Mouse (Mus musculus) liver, embryonic 12.5 days (tissue): ENCODE measurements around the gene Ankrd35. TPM values are rescaled to one million over a fixed set of nuclear protein-coding genes. Genes with fewer than 3 reads are reported as not detected.
A peak's percentile ranks its signal among the peaks of the same experiment; 100 is the strongest.
"Not testable (repeated sequence)": the region's sequence is repeated elsewhere in the genome, so short reads cannot be mapped to it uniquely, and the experiment has no call there.

Source experiments
- ATAC-seq: fragments of 200-750 bp; cut with Nextera tagmentation; 2 replicates; pipeline ENCODE4 v1.8.0; 2017; ENCODE audit warnings: moderate number of reproducible peaks, mild to moderate bottlenecking, moderate library complexity
- H3K27ac ChIP-seq: fragments of 300-500 bp; sonication (generic); 2 replicates; pipeline ENCODE4 v1.5.1; 2016; ENCODE audit warnings: mild to moderate bottlenecking
- H3K27me3 ChIP-seq: fragments of 300-500 bp; sonication (generic); replicated peaks from 2 replicates; pipeline ENCODE4 v1.6.1; 2016; ENCODE audit warnings: mild to moderate bottlenecking, moderate library complexity
- H3K36me3 ChIP-seq: fragments of 300-500 bp; sonication (generic); 2 replicates; pipeline ENCODE4 v1.6.1; 2016; ENCODE audit warnings: mild to moderate bottlenecking, moderate library complexity
- H3K4me1 ChIP-seq: fragments of 300-500 bp; sonication (generic); 2 replicates; pipeline ENCODE4 v1.6.1; 2016
- H3K4me2 ChIP-seq: fragments of 300-500 bp; sonication (generic); 2 replicates; pipeline ENCODE4 v1.6.1; 2016; ENCODE audit warnings: mild to moderate bottlenecking, moderate library complexity
- H3K4me3 ChIP-seq: fragments of 300-500 bp; sonication (generic); 2 replicates; pipeline ENCODE4 v1.5.1; 2016; ENCODE audit warnings: mild to moderate bottlenecking, moderate library complexity
- H3K9ac ChIP-seq: fragments of 300-500 bp; sonication (generic); 2 replicates; pipeline ENCODE4 v1.6.1; 2016; ENCODE audit warnings: mild to moderate bottlenecking, moderate library complexity
- H3K9me3 ChIP-seq: fragments of 300-500 bp; sonication (generic); replicated peaks from 2 replicates; pipeline ENCODE4 v1.6.1; 2016; ENCODE audit warnings: mild to moderate bottlenecking, moderate library complexity
- WGBS: fragments of 180-500 bp; shearing (Covaris S2); methylation state at CpG from one replicate; pipeline ENCODE4 v1.1.7; 2016; ENCODE audit not compliant: insufficient replicate concordance; 5-methylcytosine and 5-hydroxymethylcytosine counted together
- polyA plus RNA-seq: library from polyadenylated mRNA; unstranded; fragments of >200 nt; fragmentation: Nextera tagmentation; extraction: Ambion mirVana; gene quantifications from 2 replicates; pipeline ENCODE4 v1.2.1, GENCODE M21; 2016

Ankrd35 gene
- polyA plus RNA-seq, 1 experiment from 2014 or later = 0.31 TPM

DNA sequence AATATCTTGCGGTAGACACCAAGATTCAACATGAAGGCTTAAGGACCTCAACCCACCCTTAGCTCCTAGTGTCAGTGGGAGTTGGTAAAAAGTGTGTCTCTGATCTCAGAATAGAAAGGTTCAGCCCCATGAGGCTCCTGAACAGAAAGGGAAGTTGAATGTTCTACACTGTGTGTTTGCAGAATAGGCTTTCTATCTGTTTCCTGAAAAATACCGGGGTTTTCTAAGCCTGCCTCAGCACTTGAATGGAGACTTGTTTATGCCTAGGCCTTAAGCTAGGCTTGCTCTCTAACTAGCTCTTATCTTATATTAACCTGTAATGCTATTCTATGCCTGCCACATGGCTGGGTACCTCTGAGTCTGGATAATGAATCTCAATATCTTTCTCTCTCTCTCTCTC lies 9.0 kb upstream of the Ankrd35 start:
- H3K9me3 ChIP-seq = no peaks in the 10 kb centered on the region
- peaks cover 10% of the 10 kb centered on the region for H3K4me1 ChIP-seq
- H3K4me3 ChIP-seq = no peak overlapping the region
- peaks cover 3% of the 10 kb centered on the region; the same call in 1 of the 2 replicates for H3K27me3 ChIP-seq
- H3K27ac ChIP-seq = no peak overlapping the region
- H3K4me2 ChIP-seq = no peak overlapping the region
- no peak overlapping the region for H3K9ac ChIP-seq
- 57% methylated on average over 2 of the region's 2 CpGs for WGBS
- no peak for ATAC-seq
- H3K36me3 ChIP-seq = no peaks in the 10 kb centered on the region

- Histone ChIP-seq H3K4me3 (no peak overlapping the region), H3K27me3 (peaks cover 12% of the 10 kb centered on the region; the same call in 1 of the 2 replicates), H3K9ac (no peak overlapping the region), H3K9me3 (no peaks in the 10 kb centered on the region), H3K4me2 (no peak overlapping the region; the same call in 1 of the 2 replicates), H3K4me1 (peaks cover 10% of the 10 kb centered on the region), H3K27ac (no peak overlapping the region), H3K36me3 (no peaks in the 10 kb centered on the region)
- WGBS = 63% methylated on average over 8 of the region's 8 CpGs
- no peak for ATAC-seq
Measured at GRCm38 (mm10) chr3:96662731-96663316, 7.1 kb upstream of the Ankrd35 start.

- Histone ChIP-seq H3K27ac (no peak overlapping the region), H3K9ac (no peak overlapping the region; the same call in 1 of the 2 replicates), H3K4me3 (peak overlapping the region; percentile 29), H3K4me2 (peak overlapping the region; percentile 66), H3K4me1 (peaks cover 10% of the 10 kb centered on the region), H3K36me3 (no peaks in the 10 kb centered on the region), H3K9me3 (no peaks in the 10 kb centered on the region), H3K27me3 (peaks cover 12% of the 10 kb centered on the region; the same call in 1 of the 2 replicates)
- no peak for ATAC-seq
- 11% methylated on average over 18 of the region's 18 CpGs for WGBS
Measured at GRCm38 (mm10) chr3:96663432-96664239, 6.3 kb upstream of the Ankrd35 start.

GRCm38 (mm10) chr3:96665732-96666363 lies 4.1 kb upstream of the Ankrd35 start:
- H3K36me3 ChIP-seq, H3K9me3 ChIP-seq, ATAC-seq, H3K27ac ChIP-seq, H3K4me2 ChIP-seq, H3K9ac ChIP-seq, H3K4me3 ChIP-seq: not testable (repeated sequence)
- Histone ChIP-seq H3K27me3 (peaks cover 20% of the 10 kb centered on the region), H3K4me1 (peaks cover 26% of the 10 kb centered on the region)
- WGBS = 74% methylated on average over 7 of the region's 7 CpGs

GRCm38 (mm10) chr3:96666916-96667315 lies 3.0 kb upstream of the Ankrd35 start:
- H3K27me3 ChIP-seq = peaks cover 29% of the 10 kb centered on the region
- H3K9ac ChIP-seq = no peak overlapping the region
- no peaks in the 10 kb centered on the region for H3K9me3 ChIP-seq
- H3K4me2 ChIP-seq = no peak overlapping the region
- ATAC-seq = no peak
- no peak overlapping the region for H3K27ac ChIP-seq
- no peaks in the 10 kb centered on the region for H3K36me3 ChIP-seq
- 84% methylated on average over 5 of the region's 5 CpGs for WGBS
- H3K4me1 ChIP-seq = peaks cover 27% of the 10 kb centered on the region
- H3K4me3 ChIP-seq = no peak overlapping the region

- no peak overlapping the region for H3K9ac ChIP-seq
- peaks cover 33% of the 10 kb centered on the region for H3K27me3 ChIP-seq
- no peak overlapping the region for H3K27ac ChIP-seq
- no peaks in the 10 kb centered on the region for H3K36me3 ChIP-seq
- no peaks in the 10 kb centered on the region for H3K9me3 ChIP-seq
- H3K4me2 ChIP-seq = no peak overlapping the region
- no peak for ATAC-seq
- peaks cover 27% of the 10 kb centered on the region for H3K4me1 ChIP-seq
- WGBS = 13% methylated on average over 1 of the region's 1 CpGs
- no peak overlapping the region for H3K4me3 ChIP-seq
Measured at GRCm38 (mm10) chr3:96667316-96667715, 2.6 kb upstream of the Ankrd35 start.

GRCm38 (mm10) chr3:96668424-96669067 lies 1.4 kb upstream of the Ankrd35 start:
- Histone ChIP-seq H3K9ac (no peak overlapping the region), H3K9me3 (no peaks in the 10 kb centered on the region), H3K4me2 (no peak overlapping the region), H3K27me3 (peaks cover 30% of the 10 kb centered on the region), H3K36me3 (no peaks in the 10 kb centered on the region), H3K4me3 (no peak overlapping the region), H3K27ac (no peak overlapping the region), H3K4me1 (peaks cover 21% of the 10 kb centered on the region)
- no peak for ATAC-seq
- WGBS = 78% methylated on average over 5 of the region's 5 CpGs

DNA sequence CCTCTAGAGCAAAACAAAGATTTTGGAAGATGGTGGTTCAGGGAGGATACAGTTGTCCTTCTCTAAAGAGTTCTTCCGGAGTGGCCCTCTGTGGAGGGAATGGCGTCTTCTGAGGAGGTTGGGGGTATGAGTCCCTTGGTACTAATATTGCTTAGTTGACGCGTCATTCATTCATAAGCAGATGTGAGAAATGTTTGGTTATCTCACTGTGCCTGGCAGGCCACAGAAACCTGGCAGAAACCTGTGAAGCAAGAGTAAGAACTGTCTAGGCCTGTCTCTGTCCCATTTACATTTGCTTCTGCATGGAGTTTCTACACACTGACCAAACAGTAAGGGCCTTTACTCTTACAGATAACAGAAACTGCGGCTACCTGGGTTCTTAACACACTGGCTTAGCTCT lies 1.6 kb downstream of the Ankrd35 start:
- H3K4me2 ChIP-seq = no peak overlapping the region
- H3K4me3 ChIP-seq = no peak overlapping the region
- H3K36me3 ChIP-seq = no peaks in the 10 kb centered on the region
- peaks cover 30% of the 10 kb centered on the region for H3K27me3 ChIP-seq
- H3K27ac ChIP-seq = no peak overlapping the region
- WGBS = 79% methylated on average over 5 of the region's 5 CpGs
- no peaks in the 10 kb centered on the region for H3K9me3 ChIP-seq
- H3K9ac ChIP-seq = no peak overlapping the region
- no peak for ATAC-seq
- H3K4me1 ChIP-seq = peaks cover 17% of the 10 kb centered on the region

DNA sequence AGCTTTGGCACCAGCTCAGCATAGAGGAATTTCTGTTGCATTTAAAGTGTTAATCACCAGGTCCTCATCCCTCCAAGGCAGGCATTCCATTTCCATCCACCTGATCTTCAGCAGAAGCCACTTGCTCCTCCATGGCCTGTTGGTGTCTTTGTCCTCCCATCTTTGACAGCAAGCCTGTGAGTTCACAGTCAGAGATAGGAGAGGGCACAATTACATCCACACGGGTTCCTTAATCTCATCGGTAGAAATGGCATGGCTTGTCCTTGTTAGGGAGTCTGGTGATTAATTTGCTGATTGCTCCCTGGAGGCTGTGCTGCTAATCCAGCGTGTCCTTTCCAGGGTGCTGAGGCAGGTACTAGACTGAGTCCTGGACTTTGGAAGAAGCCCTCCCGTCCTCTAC lies 3.6 kb downstream of the Ankrd35 start:
- H3K36me3 ChIP-seq = no peaks in the 10 kb centered on the region
- WGBS = 62% methylated on average over 4 of the region's 4 CpGs
- no peak for ATAC-seq

DNA sequence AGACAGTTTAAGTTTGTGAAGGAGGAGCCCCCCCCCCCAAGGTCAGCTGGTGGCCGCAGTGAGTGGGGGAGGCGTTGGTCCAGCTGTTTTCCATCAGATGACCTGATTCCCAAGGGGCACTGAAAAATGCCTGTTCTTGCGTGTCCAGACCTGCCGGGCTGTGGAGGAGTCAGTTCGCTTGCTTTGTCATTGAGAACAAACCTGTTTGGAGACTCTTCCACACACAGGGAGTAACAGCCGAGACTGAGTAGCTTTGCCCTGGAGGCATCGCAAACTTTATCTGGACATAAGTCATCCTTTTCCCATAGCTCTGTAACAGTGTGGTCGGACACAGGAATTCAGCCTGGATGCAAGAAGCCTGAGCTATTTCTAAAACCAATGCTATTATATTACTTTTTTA lies 4.5 kb downstream of the Ankrd35 start:
- H3K27ac ChIP-seq = no peak overlapping the region
- no peaks in the 10 kb centered on the region for H3K36me3 ChIP-seq
- H3K9ac ChIP-seq = no peak overlapping the region
- no peak overlapping the region for H3K4me3 ChIP-seq
- ATAC-seq = no peak
- whole genome bisulfite sequencing = 69% methylated on average over 8 of the region's 8 CpGs
- no peaks in the 10 kb centered on the region for H3K9me3 ChIP-seq
- H3K4me1 ChIP-seq = peaks cover 26% of the 10 kb centered on the region
- H3K4me2 ChIP-seq = no peak overlapping the region
- H3K27me3 ChIP-seq = peaks cover 32% of the 10 kb centered on the region

More for the DNA sequence above, 3.6 kb downstream of the Ankrd35 start:
- Histone ChIP-seq H3K27me3 (peaks cover 26% of the 10 kb centered on the region), H3K9me3 (no peaks in the 10 kb centered on the region), H3K4me1 (peaks cover 18% of the 10 kb centered on the region), H3K27ac (no peak overlapping the region), H3K9ac (no peak overlapping the region), H3K4me3 (no peak overlapping the region), H3K4me2 (no peak overlapping the region)

- WGBS = 71% methylated on average over 3 of the region's 3 CpGs
- no peak for ATAC-seq
Measured at GRCm38 (mm10) chr3:96675171-96675570, 5.2 kb downstream of the Ankrd35 start.

GRCm38 (mm10) chr3:96675690-96676089 lies 5.8 kb downstream of the Ankrd35 start:
- H3K4me2 ChIP-seq = no peak overlapping the region
- H3K9ac ChIP-seq = no peak overlapping the region
- ATAC-seq = no peak
- H3K36me3 ChIP-seq = no peaks in the 10 kb centered on the region
- WGBS = 70% methylated on average over 3 of the region's 3 CpGs
- peaks cover 38% of the 10 kb centered on the region for H3K27me3 ChIP-seq
- no peak overlapping the region for H3K27ac ChIP-seq
- H3K9me3 ChIP-seq = no peaks in the 10 kb centered on the region
- H3K4me1 ChIP-seq = peaks cover 22% of the 10 kb centered on the region
- no peak overlapping the region for H3K4me3 ChIP-seq

More at GRCm38 (mm10) chr3:96675171-96675570, 5.2 kb downstream of the Ankrd35 start:
- H3K4me2 ChIP-seq = no peak overlapping the region
- H3K27ac ChIP-seq = no peak overlapping the region
- peaks cover 24% of the 10 kb centered on the region for H3K4me1 ChIP-seq
- peaks cover 38% of the 10 kb centered on the region for H3K27me3 ChIP-seq
- H3K36me3 ChIP-seq = no peaks in the 10 kb centered on the region
- no peaks in the 10 kb centered on the region for H3K9me3 ChIP-seq
- H3K9ac ChIP-seq = no peak overlapping the region
- no peak overlapping the region for H3K4me3 ChIP-seq
